Mouse (Mus musculus) spleen, embryonic (tissue): ENCODE data around the gene Ldhc.
"Not testable (repeated sequence)": the region's sequence is repeated elsewhere in the genome, so short reads cannot be mapped to it uniquely, and the experiment has no call there.

Source experiments
- CTCF ChIA-PET: fragments of 350-600 bp; sonication (Branson Sonifier 250); formaldehyde crosslinking; loops from one replicate; lab custom pipeline; 2022; lab: Charles Lee

The Ldhc gene

GRCm38 (mm10) chr7:46860996-46861395 is at the start of gene Ldhc:
Ldhc (plus strand) TSS chr7:46861203.
- CTCF ChIA-PET = no interaction called here

DNA sequence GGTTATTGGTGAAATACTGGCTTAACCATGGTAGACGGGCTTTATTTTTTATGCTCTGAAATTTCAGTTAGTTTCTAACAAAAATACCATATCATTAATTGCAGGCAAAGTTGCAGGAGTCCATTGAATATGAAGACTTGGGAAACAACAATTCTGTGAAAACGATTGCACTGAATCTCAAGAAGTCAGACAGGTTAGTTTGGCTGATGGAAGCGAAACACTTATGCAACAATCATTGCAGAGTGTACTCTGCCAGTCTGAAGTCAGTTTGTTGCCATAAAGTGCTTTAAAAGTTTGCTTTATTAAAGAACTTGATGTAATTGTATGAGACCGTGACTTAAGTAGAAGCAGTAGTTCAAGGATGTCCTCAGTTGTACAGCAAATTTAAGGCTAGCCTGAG is 47.0 kb upstream of the Ldhc start:
- CTCF ChIA-PET = no interaction called here

DNA sequence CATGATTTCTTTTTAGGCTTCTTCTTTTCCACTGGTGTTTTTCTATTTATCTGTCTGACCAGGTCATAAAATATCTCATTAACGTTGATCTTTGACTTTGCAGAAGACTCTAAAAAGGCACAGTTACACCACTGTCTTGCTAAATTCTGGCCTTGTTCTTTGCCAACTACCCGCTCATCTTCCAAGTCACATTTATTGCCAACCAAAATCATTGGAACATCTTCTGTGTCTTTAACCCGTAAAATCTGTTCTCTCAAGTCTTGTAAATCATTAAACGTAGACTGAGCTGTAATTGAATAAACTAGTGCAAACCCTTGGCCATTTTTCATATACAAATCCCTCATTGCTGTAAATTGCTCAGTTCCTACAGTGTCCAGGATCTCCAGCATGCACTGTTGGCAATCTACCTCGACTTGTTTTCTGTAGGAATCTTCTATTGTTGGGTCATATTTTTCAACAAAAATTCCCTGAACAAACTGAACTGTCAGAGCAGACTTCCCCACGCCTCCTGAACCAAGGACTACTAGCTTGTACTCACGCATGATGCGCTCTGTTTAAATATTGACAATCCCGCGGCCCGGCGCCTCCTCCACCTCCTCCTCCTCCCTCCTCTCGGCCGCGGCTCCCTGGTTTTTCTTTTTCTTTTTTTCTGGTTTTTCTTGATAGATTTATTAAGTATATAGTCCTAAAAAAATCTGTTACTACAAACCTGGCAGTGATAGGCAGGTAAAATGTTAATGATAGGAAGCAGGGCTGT is 39.9 kb upstream of the Ldhc start:
- CTCF ChIA-PET = not testable (repeated sequence)

DNA sequence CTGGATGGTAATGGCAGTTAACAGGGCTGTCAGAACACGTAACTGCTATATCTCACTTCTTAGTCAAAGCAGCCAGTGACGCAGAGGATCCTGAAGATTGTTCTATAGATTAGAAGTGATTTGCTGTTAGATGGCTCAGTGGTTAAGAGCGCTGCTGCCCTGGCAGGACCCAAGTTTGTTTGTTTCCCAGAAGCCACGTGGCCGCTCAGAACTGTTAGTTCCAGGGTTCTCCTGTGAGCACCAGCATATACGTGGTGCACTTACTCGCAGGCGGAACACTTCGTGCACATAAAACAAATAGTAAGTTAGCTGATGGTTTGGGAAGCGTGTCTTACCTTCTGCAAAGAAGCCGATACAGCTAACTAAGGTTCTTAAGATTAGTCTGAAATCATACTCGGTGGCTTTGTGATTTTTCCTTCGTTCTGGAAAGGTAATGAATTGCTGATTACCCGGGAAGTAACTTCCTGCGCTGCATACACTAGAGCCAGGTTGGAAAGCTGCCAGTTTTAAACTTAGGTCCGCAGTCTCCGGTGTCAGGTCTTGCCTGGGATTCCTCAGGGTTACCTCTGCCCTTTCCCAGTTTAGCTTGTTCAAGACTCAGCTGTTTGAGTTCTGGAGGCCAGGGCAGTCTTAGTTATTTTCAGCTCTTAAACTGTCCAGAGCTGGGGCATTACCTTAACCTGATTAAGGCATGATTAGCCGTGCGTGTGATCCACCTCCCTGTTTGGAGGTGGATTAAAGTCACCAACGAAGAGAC is 33.8 kb upstream of the Ldhc start:
- CTCF ChIA-PET = no interaction called here

DNA sequence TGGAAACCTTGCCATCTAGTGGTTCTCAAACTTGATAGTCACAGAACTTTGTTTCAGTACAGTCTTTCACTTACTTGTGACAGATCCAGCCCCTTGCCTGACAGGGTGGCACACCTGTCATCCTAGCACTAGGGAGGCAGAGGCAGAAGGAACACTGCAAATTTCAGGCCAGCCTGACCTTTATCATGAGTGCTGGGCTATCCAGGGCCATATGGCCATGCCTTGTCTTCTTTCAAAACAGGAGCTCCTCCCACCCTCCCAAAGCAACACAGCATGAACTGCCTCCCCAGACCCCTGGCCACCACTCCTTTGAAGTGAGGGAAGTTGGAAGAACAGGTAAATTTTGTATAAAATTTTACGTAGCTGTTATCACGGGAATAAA is 33.2 kb upstream of the Ldhc start:
- CTCF ChIA-PET = no interaction called here

DNA sequence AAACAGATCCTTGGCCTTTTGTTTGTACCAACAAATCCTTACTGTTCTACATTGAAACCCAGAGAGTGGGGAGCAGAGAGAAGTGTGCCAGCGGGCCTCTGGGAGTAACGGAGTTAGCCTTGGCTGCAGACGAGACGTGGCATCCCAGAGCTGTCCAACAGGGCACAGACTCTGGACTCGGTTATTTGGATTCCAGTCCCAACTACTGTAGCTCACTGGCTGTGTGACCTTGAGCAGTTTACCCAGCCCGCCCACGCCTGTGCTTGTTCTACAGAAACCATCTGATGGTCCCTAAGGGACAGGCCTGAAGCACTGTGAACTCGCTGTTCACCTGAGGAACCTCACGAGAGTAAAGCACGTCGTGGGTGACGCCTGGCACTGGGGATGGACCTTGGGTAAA is 31.1 kb upstream of the Ldhc start:
- CTCF ChIA-PET = no interaction called here

GRCm38 (mm10) chr7:46830799-46831590 is 30.0 kb upstream of the Ldhc start:
- CTCF ChIA-PET = no interaction called here

DNA sequence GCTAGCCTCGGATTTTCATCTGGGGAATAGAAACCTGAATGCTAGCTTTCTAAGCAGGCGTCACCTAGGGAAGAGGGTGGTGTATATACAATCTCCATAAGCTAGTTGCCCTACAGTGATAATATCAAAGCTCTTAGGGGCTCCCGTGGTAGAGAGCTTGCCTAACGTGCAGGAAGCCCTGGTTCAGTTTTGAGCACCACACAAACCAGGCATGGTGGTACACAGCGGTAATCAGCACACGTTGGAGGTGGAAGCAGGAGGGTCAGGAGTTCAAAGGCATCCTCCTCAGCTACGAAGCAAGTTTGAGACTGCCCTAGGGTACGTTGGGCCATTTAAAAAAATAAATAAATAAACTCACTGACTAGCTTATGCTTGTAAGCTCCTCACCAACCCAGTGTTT is 29.3 kb upstream of the Ldhc start:
- CTCF ChIA-PET = no interaction called here

DNA sequence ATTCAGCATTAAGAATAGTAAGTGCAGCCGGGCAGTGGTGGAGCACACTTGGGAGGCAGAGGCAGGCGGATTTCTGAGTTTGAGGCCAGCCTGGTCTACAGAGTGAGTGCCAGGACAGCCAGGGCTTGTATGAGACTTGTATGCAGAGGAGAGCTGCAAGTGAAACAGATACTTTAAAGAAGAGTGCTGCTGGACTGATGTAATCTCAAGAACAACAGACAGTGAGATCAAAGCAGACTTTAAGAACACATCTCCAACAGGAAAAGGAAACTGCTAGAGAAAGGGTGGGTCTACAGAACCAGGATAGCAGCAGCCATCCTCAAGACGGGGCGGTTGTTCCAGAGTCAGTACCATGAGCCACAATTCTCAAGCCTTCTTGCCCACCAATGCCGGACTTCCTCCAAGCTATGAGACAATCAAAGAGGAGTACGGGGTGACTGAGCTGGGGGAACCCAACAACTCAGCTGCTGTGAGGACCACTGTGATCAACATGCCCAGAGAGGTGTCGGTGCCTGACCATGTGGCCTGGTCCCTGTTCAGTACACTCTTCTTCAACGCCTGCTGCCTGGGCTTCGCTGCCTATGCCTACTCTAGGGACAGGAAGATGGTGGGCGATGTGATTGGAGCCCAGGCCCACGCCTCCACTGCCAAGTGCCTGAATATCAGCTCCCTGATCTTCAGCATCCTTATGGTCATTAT is 28.7 kb upstream of the Ldhc start:
- CTCF ChIA-PET = interaction anchor here (0.6 kb wide), 1 partner anchor 8 kb away, joined by 12 read pairs; no protein-coding TSS in a partner anchor

GRCm38 (mm10) chr7:46833266-46833665 is 27.7 kb upstream of the Ldhc start:
- CTCF ChIA-PET = no interaction called here

DNA sequence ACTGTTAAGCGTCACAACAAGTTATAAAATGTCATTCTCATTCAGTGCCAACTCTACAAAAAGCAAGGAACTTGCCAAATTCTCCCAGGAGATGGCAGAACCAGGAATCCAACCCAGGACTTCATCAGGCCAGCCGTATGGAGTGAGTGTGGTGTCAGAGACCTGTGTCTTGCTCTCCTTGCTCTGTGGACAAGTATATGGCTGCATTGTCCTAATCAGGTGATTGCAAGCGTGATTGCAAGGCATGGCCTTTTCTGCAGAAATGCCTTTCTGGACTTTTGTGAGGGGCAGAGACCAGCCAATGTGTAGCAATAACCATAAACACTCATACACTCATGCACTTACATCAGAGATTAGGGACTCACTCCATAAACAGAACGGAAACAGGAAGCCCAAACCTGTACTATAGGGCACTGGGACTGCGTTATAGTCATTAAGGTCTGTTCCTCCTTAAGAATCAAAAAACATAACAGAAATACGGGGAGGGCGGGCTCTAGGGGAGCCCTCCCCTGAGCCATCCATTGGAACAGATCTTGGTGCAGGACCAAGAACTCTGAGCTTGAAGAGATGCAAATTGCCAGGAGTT is 27.2 kb upstream of the Ldhc start:
- CTCF ChIA-PET = no interaction called here

DNA sequence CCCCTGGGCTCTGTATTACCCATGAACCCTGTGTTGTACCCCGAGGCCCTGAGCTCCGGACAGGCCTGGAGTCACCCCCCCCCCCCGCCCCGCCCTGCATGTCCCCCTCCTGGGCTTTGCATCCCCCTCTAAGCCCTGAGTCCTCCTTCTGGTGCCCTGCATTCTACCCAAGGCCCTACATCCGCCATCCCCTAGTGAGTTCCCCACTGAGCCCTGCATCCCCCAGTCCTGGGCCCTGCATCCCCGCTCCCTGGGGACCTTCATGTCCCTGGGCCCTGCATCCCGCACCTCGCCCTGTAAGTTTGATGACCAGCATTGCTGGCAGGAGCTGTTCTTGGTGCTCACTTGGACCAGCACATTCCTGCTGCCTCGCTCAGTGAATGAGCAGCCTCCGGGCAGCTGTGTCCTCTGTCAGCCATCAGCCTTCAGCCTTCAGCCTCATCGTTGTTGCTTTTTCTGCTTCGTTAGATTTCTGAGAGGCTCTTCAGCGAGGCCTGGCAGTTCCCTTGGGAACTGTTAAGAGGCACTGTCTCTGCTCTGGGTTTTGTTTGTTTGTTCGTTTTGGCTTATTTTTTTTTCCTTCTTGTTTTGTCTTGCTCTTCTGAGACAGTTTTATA is 25.9 kb upstream of the Ldhc start:
- CTCF ChIA-PET = no interaction called here

DNA sequence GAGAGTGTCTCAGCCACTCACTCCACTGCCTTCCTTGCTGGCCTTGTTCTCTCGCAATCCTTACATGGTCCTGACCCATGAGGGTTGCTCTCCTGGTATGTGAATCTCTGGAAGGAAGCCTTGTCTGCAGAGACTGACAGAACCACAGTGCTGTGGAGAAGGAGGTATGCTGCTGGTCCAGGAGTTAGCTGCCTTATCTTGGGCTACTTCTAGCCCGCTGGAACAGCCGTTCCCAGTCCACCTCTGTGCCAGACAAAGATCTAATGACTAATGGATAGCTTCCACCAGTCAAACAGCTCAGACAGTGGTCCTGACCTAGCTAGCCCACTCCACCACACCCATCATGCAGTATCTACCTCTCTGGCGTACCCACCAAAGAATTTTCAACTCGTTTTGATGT is 24.6 kb upstream of the Ldhc start:
- CTCF ChIA-PET = no interaction called here

GRCm38 (mm10) chr7:46837073-46837472 is 23.9 kb upstream of the Ldhc start:
- CTCF ChIA-PET = no interaction called here

GRCm38 (mm10) chr7:46838104-46838671 is 22.8 kb upstream of the Ldhc start:
- CTCF ChIA-PET = no interaction called here

DNA sequence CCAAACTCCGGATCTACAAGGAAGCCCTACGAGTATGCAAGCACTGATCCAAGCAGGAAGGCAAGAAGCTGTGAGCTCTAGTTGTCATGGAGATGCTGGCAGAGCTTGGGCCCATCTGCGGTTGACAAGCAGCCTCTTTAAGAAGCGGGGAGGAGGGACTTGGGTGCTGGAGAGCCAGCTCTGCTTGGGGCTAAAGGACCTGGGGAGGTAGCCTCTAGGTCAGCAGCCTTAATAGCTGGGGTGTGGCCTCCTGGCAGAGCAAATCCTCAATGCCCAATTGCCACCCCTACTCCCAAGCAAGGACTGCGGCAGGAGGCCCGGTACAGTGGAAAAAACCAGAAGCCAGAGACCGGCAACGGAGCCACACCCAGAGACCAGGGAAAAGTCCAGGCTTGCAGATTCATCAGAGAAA is 22.1 kb upstream of the Ldhc start:
- CTCF ChIA-PET = no interaction called here

DNA sequence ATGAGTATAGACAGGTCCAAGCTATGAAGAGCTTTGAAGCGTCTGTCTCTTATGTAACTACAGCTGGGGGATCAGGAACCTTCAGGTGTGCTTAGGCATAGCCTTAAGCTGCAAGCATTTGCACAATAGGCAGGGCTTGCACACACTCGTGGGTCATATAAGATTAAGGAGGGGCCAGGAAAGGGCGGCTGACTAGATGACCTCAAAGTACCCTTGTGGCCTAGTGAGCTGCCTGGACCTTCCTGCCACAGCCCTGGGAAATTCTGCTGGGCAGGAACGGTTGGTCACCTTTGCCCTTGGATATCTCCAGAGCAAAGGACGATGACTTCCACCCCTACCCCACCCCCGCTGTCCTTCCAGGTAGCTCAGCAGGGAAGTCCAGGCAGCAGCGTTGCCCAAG is 21.6 kb upstream of the Ldhc start:
- CTCF ChIA-PET = no interaction called here

- CTCF ChIA-PET = no interaction called here
Observed at GRCm38 (mm10) chr7:46839861-46840260, 21.1 kb upstream of the Ldhc start.

- CTCF ChIA-PET = no interaction called here
Observed at GRCm38 (mm10) chr7:46840326-46840725, 20.7 kb upstream of the Ldhc start.

DNA sequence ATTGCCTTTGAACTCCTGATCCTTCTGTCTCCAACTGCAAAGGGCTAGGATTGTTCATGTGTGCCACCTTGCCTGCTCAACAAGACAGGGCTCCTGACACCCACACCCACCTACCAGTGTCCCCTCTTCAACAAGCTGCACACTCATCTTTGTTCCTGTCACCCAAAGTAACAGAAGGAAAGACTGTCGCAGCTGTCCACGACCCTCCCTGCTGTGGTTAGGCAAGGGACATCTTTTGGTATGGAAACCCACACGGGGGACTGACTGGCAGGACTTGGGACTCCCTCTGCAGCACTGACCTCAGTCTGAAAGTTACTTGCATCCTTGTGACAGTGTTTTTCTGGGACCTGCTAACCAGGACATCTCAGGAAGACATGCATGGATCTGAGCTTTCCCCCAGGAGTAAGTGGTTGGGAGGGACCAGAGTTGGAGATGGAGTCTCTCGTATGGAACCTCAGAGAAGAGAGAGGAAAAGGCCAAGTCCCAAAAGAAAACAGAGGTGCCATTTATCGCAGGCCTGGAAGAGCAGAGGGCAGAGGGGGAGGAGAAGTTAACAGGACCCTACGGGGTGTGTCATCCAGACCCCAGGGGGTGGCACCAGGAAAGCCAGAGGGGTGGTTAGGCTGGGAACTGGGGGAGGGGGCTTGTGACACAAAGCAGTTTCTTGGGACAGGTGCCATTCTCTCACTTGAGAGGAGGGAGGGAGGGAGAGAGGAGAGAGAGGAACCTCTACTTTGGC is 20.0 kb upstream of the Ldhc start, which contains the start of gene Ldha:
Gene Ldha (plus strand): TSS at position 689 of the 739 bp plus-strand sequence.
- CTCF ChIA-PET = no interaction called here
